ENCODE assay signal across 8 mouse cellular contexts in genomic region chr15:27796868-27797222, GRCm38 (mm10).
DNase-seq lines count a peak whose midpoint lies in the region; ATAC-seq and TF ChIP-seq lines count a peak whose summit lies in the region.

No protein-coding gene starts in this region.

- H3K4me1 ChIP-seq in testis, adult 2 months (ENCODE audit: control insufficient read depth, insufficient read depth, low read length) = peaks cover 3% of the 10 kb centered on the region; the same call in 1 of the 2 replicates
- no peaks in the 10 kb centered on the region for H3K4me1 ChIP-seq in intestine, postnatal 0 days (replicated peaks; ENCODE audit: control insufficient read depth, insufficient read depth, low read length)
- H3K4me1 ChIP-seq in stomach, embryonic 15.5 days = peaks cover 24% of the 10 kb centered on the region; the same call in 1 of the 2 replicates

- no peaks in the 10 kb centered on the region for H3K36me3 ChIP-seq in testis, adult 2 months (ENCODE audit: control insufficient read depth, insufficient read depth, low read length)
- peaks cover 17% of the 10 kb centered on the region for H3K36me3 ChIP-seq in intestine, postnatal 0 days (ENCODE audit: control insufficient read depth, insufficient read depth)
- no peaks in the 10 kb centered on the region for H3K36me3 ChIP-seq in stomach, embryonic 15.5 days

- no peak overlapping the region for H3K9ac ChIP-seq in intestine, postnatal 0 days (ENCODE audit: low read depth, low read length)
- no peak overlapping the region for H3K9ac ChIP-seq in stomach, embryonic 15.5 days

- TF ChIP-seq CTCF in testis, adult 2 months (IDR thresholded peaks at IDR 0.05; ENCODE audit: control insufficient read depth, insufficient read depth, insufficient replicate concordance, low read depth, low read length) = no peak
- TF ChIP-seq CTCF in intestine, postnatal 0 days (IDR thresholded peaks at IDR 0.05; ENCODE audit: low read depth) = no peak

- WGBS in intestine, postnatal 0 days = 62% methylated on average over 7 of the region's 7 CpGs
- 68% methylated on average over 7 of the region's 7 CpGs for WGBS in stomach, embryonic 15.5 days

- no peak overlapping the region for H3K4me3 ChIP-seq in testis, adult 2 months (ENCODE audit: control insufficient read depth, low read depth, low read length)
- H3K4me3 ChIP-seq in intestine, postnatal 0 days (ENCODE audit: low read depth, low read length) = no peak overlapping the region
- no peak overlapping the region for H3K4me3 ChIP-seq in stomach, embryonic 15.5 days (replicated peaks)

- no peaks in the 10 kb centered on the region for H3K27me3 ChIP-seq in testis, adult 2 months (ENCODE audit: control insufficient read depth, insufficient read depth, low read length)
- no peaks in the 10 kb centered on the region for H3K27me3 ChIP-seq in intestine, postnatal 0 days (replicated peaks; ENCODE audit: control insufficient read depth, insufficient read depth, low read length)
- H3K27me3 ChIP-seq in stomach, embryonic 15.5 days (replicated peaks) = no peaks in the 10 kb centered on the region

- ATAC-seq in intestine, postnatal 0 days = no peak
- ATAC-seq in stomach, embryonic 15.5 days (ENCODE audit: insufficient read depth, low FRiP score, low read depth) = no peak

- H3K9me3 ChIP-seq in intestine, postnatal 0 days (ENCODE audit: control insufficient read depth) = no peaks in the 10 kb centered on the region
- no peaks in the 10 kb centered on the region for H3K9me3 ChIP-seq in stomach, embryonic 15.5 days

- TF ChIP-seq POLR2A in testis, adult 2 months (IDR thresholded peaks at IDR 0.05; ENCODE audit: control insufficient read depth, low read depth, low read length) = no peak

- H3K4me2 ChIP-seq in intestine, postnatal 0 days (replicated peaks; ENCODE audit: low read depth) = no peak overlapping the region
- H3K4me2 ChIP-seq in stomach, embryonic 15.5 days = no peak overlapping the region

- DNase-seq in heart, adult 11 months = peak; percentile 93
- DNase-seq in heart, adult 8-10 months (ENCODE audit: low spot score) = no peak
- DNase-seq in testis, postnatal 10 days (ENCODE audit: low spot score) = no peak
- DNase-seq in natural killer cell, adult 2 months (ENCODE audit: low spot score in 2 of 2) = no peak
- no peak for DNase-seq in cerebellum, postnatal 14 days

- H3K27ac ChIP-seq in testis, adult 2 months (ENCODE audit: control insufficient read depth, insufficient read depth, low read depth, low read length) = peak overlapping the region; percentile 27
- peak overlapping the region; percentile 24; the same call in 1 of the 2 replicates for H3K27ac ChIP-seq in intestine, postnatal 0 days (ENCODE audit: low read depth, low read length)
- peak overlapping the region; percentile 67 for H3K27ac ChIP-seq in stomach, embryonic 15.5 days
